Mouse (Mus musculus) heart, embryonic 12.5 days (tissue): ENCODE measurements around the gene Zfp36l2. TPM values are rescaled to one million over a fixed set of nuclear protein-coding genes. Genes with fewer than 3 reads are reported as not detected.
A peak's percentile ranks its signal among the peaks of the same experiment; 100 is the strongest.

Experiments
- ATAC-seq: fragments of 200-750 bp; cut with Nextera tagmentation; 2 replicates; pipeline ENCODE4 v1.8.0; 2017; ENCODE audit warnings: moderate TSS enrichment, moderate library complexity; ENCODE audit not compliant: insufficient number of reproducible peaks, low FRiP score
- H3K27ac ChIP-seq: fragments of 300-500 bp; sonication (generic); 2 replicates; pipeline ENCODE4 v1.5.1; 2016; ENCODE audit warnings: mild to moderate bottlenecking, moderate library complexity; ENCODE audit not compliant: poor library complexity, severe bottlenecking
- H3K27me3 ChIP-seq: fragments of 300-500 bp; sonication (generic); replicated peaks from 2 replicates; pipeline ENCODE4 v1.6.1; 2016; ENCODE audit warnings: mild to moderate bottlenecking, moderate library complexity
- H3K36me3 ChIP-seq: fragments of 300-500 bp; sonication (generic); 2 replicates; pipeline ENCODE4 v1.6.1; 2016; ENCODE audit warnings: mild to moderate bottlenecking, moderate library complexity
- H3K4me1 ChIP-seq: fragments of 300-500 bp; sonication (generic); replicated peaks from 2 replicates; pipeline ENCODE4 v1.6.1; 2016; ENCODE audit warnings: mild to moderate bottlenecking
- H3K4me2 ChIP-seq: fragments of 300-500 bp; sonication (generic); 2 replicates; pipeline ENCODE4 v1.6.1; 2016; ENCODE audit warnings: mild to moderate bottlenecking, moderate library complexity
- H3K4me3 ChIP-seq: fragments of 300-500 bp; sonication (generic); 2 replicates; pipeline ENCODE4 v1.5.1; 2016; ENCODE audit warnings: mild to moderate bottlenecking
- H3K9ac ChIP-seq: fragments of 300-500 bp; sonication (generic); 2 replicates; pipeline ENCODE4 v1.6.1; 2016; ENCODE audit warnings: mild to moderate bottlenecking, moderate library complexity
- H3K9me3 ChIP-seq: fragments of 300-500 bp; sonication (generic); replicated peaks from 2 replicates; pipeline ENCODE4 v1.6.1; 2016; ENCODE audit warnings: mild to moderate bottlenecking, moderate library complexity
- WGBS: fragments of 180-500 bp; shearing (Covaris S2); methylation state at CpG from one replicate; pipeline ENCODE4 v1.1.7; 2016; 5-methylcytosine and 5-hydroxymethylcytosine counted together
- polyA plus RNA-seq: library from polyadenylated mRNA; unstranded; fragments of >200 nt; fragmentation: Nextera tagmentation; extraction: Ambion mirVana; gene quantifications from 2 replicates; pipeline ENCODE4 v1.2.1, GENCODE M21; 2016

Gene Zfp36l2
- polyA plus RNA-seq, 1 experiment from 2014 or later = 10.3 TPM

DNA sequence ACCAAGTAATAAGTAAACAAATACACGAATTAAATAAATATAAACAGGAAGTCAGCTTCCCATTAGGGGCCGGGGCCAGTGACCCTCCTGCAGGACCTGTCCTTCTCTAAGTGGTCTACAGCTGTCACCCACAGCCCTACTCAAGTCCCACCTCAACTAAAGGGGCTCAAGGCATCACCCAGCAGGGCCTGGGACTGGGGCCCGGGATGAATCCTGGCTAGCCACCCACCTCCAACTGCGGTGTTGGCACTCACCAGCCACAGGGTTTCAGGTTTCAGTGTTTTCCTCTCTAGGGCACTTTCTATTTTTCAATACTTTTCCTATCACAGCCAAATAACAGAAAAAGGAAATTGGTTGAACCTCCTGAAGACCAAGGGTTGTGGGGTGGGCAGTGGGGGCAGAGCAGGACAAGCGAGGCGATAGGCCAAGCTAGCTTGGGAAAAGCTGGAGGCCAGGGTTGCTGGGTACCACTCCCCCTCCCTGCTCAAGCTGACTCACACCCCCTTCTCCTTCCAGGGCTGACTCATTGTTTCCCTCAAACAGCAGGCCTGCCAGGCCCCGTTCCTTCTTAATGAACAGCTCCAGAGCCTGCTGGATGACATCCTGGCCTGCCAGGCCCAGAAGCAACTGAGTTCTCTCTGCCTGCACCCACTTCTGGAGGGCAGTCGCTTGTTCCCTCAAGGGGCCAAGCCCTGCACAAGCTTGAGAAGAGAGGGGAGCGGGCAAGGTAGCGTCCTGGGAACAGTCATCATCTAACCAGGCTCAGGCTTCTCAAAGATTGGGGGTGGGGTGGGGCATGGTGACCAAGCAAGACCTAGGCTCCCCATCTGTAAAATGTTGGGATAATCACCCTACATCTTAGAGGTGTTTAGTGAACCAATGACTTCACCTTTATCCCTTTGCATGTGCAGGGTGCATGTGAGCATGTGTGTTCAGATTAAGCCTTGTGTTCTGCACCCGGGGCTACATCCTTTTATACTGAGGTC, 39.0 kb downstream of the Zfp36l2 start:
- peak overlapping the region; percentile 86 for H3K27ac ChIP-seq

DNA sequence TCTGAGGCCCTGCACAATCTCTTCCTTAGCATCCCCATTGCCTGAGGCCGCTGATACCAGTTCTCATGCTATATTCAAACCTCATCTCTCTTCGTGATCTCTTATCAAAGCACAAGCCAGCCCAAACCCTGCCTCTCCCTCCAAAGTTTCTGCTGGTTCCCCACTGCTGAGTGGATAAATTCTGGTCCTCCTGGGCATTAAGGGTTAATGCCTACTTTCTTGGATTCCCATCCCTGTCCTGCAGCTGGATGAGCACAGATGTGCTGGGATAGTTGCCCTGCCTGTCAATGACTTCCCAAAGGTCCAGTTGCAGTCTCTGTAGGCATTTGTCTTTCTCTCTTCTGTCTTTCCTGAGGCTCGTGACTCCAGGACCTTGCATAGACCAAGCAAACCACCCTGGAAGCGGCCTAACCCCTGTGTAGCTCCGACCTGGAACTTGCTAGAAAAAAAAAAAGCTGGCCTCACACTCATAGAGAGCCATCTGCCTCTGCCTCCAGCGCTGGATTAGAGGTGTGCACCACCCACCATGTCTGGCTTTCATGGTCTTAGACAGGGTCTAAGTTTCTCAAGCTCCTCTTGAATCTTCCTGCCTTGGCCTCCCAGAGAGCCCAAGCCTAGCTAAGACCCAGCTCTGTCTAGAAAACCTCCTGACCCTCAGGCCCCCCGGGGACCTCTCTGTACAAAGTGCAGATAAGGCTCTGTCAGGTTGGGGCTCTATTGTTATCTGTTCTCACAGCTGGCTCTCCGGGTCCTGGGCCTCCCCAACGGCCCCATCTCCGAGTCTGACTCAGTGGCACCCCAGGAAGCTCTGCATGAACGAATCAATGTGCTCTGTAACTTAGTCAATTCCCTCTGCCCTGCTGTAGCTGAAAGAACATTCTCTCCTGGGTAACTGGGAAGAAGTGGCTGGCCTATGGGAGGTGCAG, 40.3 kb downstream of the Zfp36l2 start:
- Histone ChIP-seq H3K4me1 (peaks cover 68% of the 10 kb centered on the region), H3K4me2 (0 out of 2 replicates have a peak overlapping the region, but pooled peaks have one; percentile 13), H3K36me3 (no peaks in the 10 kb centered on the region), H3K9ac (0 out of 2 replicates have a peak overlapping the region, but pooled peaks have one; percentile 20), H3K27me3 (no peaks in the 10 kb centered on the region; the same call in 1 of the 2 replicates), H3K4me3 (no peak overlapping the region), H3K9me3 (no peaks in the 10 kb centered on the region), H3K27ac (peak overlapping the region; percentile 86)
- WGBS = 44% methylated on average over 11 of the region's 11 CpGs
- peak; percentile 77 for ATAC-seq

More for the DNA sequence above, 39.0 kb downstream of the Zfp36l2 start:
- H3K4me1 ChIP-seq = peaks cover 70% of the 10 kb centered on the region
- H3K36me3 ChIP-seq = no peaks in the 10 kb centered on the region
- ATAC-seq = peak; percentile 85
- no peaks in the 10 kb centered on the region for H3K9me3 ChIP-seq
- H3K9ac ChIP-seq = no peak overlapping the region
- peak overlapping the region; percentile 18 for H3K4me2 ChIP-seq
- 26% methylated on average over 11 of the region's 11 CpGs for WGBS
- no peaks in the 10 kb centered on the region; the same call in 1 of the 2 replicates for H3K27me3 ChIP-seq
- no peak overlapping the region for H3K4me3 ChIP-seq

DNA sequence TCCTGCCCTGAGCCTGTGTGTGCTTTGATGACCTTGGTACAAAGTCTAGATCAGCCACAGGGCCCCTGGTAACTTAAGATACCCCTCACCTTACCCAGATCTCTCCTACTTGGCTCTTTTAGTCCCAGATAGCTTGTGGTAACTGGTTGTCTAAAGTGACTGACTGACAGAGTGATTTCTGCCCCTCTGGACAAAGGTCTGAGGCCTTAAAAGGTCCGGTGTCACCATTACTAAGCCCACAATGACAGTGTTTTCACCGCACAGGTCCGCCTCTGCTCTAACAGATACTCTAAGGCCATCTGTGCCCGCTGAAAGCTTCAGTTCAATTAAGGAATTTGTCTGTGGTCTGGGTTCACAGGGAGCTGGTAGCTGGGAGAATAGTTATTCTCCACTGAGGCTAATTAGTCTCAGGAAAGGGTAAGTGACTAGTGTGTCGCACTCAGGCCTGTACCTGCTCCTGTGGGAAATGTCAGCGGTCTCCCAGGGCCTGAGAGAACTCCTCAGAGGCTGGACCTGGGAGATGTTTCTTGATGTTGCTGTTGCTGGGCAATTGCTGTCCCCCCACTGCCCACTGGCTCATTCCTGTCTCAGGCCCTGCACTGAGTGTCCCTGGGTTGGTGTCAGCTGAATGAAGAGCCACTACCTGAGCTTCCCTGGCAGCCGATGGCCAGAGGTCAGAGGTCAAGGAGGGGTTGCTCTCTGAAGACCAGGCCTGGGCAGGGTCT, 41.1 kb downstream of the Zfp36l2 start:
- H3K4me3 ChIP-seq = no peak overlapping the region
- peaks cover 70% of the 10 kb centered on the region for H3K4me1 ChIP-seq
- 0 out of 2 replicates have a peak overlapping the region, but pooled peaks have one; percentile 20 for H3K9ac ChIP-seq
- 56% methylated on average over 7 of the region's 7 CpGs for WGBS
- peak overlapping the region; percentile 86 for H3K27ac ChIP-seq
- no peaks in the 10 kb centered on the region for H3K9me3 ChIP-seq
- H3K4me2 ChIP-seq = no peak overlapping the region
- no peaks in the 10 kb centered on the region for H3K36me3 ChIP-seq
- no peak for ATAC-seq
- H3K27me3 ChIP-seq = no peaks in the 10 kb centered on the region; the same call in 1 of the 2 replicates

DNA sequence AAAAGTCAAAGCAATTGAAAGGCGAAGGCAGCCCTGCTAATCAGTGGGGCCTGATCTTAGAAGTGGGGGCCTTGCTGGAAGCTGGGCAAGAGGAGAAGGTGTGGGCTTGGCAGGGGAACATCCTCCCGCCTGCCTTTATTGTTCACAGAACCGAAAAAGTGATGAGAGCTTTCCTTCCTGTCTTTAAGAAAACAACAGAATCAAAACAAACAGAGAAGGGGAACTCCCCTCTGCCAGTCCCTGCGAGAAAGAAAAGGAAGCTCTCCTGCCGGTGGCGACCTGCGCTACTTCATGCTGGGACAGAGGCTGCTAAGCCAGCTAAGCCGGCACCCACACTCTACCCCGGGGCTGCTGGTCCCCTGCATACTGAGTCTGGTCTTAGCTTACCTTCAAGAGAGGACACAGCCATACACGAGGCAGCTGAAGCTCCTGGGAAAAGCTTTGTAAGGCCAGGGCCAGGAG, 41.9 kb downstream of the Zfp36l2 start:
- ATAC-seq = no peak
- WGBS = 26% methylated on average over 10 of the region's 10 CpGs
- H3K36me3 ChIP-seq = no peaks in the 10 kb centered on the region
- H3K9ac ChIP-seq = no peak overlapping the region
- H3K4me1 ChIP-seq = peaks cover 77% of the 10 kb centered on the region
- H3K27ac ChIP-seq = peak overlapping the region; percentile 86
- no peak overlapping the region for H3K4me2 ChIP-seq
- H3K4me3 ChIP-seq = no peak overlapping the region
- no peaks in the 10 kb centered on the region; the same call in 1 of the 2 replicates for H3K27me3 ChIP-seq
- no peaks in the 10 kb centered on the region for H3K9me3 ChIP-seq

DNA sequence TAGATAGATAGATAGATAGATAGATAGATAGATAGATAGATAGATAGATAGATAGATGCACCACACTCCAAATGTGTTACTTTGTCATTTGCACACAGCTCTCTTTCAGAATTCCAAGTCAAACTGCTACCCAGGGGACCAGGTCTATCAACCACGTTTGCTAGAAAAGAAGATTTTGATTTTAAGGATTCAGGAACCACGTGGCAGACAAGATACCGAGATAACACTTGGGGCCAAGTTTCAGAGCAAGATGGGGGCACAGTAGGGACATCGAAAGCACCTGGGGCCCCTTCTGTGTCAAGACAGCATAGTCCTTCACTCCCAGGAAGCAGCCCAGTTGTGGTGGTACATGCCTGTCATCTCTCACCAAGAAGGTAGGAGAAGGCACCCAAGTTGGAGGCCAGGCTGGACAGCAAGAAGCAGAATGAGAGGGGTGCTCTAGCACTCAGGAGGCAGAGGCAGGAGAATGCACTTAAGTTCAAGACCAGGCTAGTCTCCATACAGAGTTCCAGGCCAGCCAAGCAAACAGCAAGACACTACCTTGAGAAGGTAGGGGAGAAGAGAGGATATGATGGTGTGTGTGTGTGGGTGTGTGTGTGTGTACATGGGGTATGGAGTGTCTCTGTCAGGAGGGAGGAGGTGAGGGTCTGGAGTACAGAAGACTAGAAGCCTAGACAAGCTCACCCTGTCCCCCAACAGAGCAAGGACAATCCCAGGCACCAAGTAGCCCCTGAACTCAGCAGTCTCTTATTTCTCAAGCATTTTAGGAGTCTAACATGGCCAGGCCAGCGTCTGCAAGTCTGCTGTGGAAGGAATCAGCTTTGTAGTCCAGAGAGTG, 42.8 kb downstream of the Zfp36l2 start:
- ATAC-seq = no peak
- WGBS = 75% methylated on average over 5 of the region's 5 CpGs
- peaks cover 85% of the 10 kb centered on the region for H3K4me1 ChIP-seq

DNA sequence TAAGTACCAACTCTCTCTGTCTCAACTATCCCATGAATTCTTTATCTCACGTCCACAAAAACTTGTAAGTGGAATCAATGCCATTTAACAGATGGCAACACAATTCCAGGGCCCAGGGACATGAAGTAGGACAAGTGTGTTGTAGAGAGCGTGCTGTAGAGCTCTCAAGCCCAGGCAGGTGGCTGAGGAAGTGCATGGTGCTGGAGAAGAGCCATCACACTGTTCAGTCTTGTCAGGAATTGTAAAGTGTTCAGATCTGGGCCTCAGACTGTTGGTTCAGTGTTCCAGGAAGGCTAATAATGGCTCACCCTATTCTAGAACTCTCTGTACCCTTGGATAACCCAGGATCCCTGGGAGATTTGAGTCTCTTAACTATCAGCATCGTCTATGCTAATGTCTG, 43.6 kb downstream of the Zfp36l2 start:
- no peak for ATAC-seq
- H3K4me3 ChIP-seq = no peak overlapping the region
- no peak overlapping the region for H3K27ac ChIP-seq
- no peaks in the 10 kb centered on the region; the same call in 1 of the 2 replicates for H3K27me3 ChIP-seq
- no peak overlapping the region for H3K9ac ChIP-seq
- WGBS = 87% methylated on average over 3 of the region's 3 CpGs
- no peak overlapping the region for H3K4me2 ChIP-seq
- H3K9me3 ChIP-seq = no peaks in the 10 kb centered on the region
- peaks cover 78% of the 10 kb centered on the region for H3K4me1 ChIP-seq
- H3K36me3 ChIP-seq = no peaks in the 10 kb centered on the region

More for the DNA sequence above, 42.8 kb downstream of the Zfp36l2 start:
- Histone ChIP-seq H3K36me3 (no peaks in the 10 kb centered on the region), H3K9ac (no peak overlapping the region), H3K27ac (peak overlapping the region; percentile 58; the same call in 1 of the 2 replicates), H3K9me3 (no peaks in the 10 kb centered on the region), H3K4me2 (no peak overlapping the region), H3K27me3 (no peaks in the 10 kb centered on the region; the same call in 1 of the 2 replicates), H3K4me3 (no peak overlapping the region)

DNA sequence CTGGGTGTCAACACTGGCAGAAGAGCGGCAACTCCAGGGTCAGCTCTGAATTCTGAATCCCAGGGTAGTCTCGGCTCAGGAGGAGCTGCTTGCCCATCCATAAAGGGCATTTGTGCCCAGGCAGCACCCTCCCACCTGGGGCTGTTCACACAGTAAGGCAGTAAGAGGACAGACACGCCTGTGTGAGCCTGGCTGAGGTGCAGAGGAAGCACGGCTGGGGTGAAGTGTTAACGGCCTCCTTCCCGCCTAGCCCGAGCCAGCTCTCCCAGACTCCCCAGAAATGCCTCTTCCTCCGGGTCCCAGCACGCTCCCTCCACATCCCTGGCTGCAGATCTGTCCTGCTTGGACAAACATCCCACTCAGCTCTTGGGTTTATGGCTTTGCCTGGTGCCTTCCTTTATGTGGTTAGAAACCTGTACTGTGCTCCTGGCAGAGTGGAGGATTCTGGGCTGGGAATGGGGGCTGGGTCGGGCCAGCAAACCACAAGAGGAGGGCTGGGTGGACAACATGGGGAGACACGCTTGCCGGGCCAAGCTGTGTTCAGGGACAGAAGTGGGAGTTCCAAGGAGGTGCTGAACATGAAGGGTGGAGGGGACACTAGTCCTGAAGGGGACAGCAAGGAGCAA, 44.4 kb downstream of the Zfp36l2 start:
- no peaks in the 10 kb centered on the region for H3K9me3 ChIP-seq
- no peaks in the 10 kb centered on the region for H3K36me3 ChIP-seq
- H3K4me1 ChIP-seq = peaks cover 71% of the 10 kb centered on the region
- WGBS = 44% methylated on average over 12 of the region's 12 CpGs
- no peak for ATAC-seq
- H3K4me2 ChIP-seq = no peak overlapping the region
- no peak overlapping the region for H3K4me3 ChIP-seq
- no peaks in the 10 kb centered on the region; the same call in none of the 2 replicates for H3K27me3 ChIP-seq
- no peak overlapping the region for H3K9ac ChIP-seq
- H3K27ac ChIP-seq = no peak overlapping the region

DNA sequence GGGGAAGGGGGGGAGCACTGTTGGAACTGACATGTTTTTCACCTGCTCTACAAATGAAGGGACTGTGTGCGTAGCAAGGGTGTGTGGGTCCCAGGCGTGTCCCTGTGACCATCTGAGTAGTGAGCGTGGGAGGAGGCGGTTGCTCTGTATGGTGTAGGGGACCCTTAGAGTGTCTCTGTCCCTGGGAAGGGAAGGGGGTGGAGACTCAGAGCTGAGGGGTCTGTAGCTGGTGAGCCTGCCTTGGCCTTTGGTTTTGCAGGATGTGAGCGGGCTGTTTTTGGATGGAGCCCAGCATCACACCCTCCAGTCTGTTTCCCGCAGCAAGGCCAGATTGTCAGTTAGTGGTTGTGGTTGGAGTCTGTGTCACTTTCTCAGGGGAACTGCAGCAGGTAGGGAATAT, 46.1 kb downstream of the Zfp36l2 start:
- Histone ChIP-seq H3K27me3 (no peaks in the 10 kb centered on the region; the same call in none of the 2 replicates), H3K4me2 (no peak overlapping the region), H3K4me1 (peaks cover 66% of the 10 kb centered on the region), H3K9me3 (no peaks in the 10 kb centered on the region), H3K36me3 (no peaks in the 10 kb centered on the region), H3K4me3 (no peak overlapping the region), H3K27ac (peak overlapping the region; percentile 79), H3K9ac (no peak overlapping the region)
- WGBS = 58% methylated on average over 6 of the region's 6 CpGs
- ATAC-seq = peak; percentile 47

DNA sequence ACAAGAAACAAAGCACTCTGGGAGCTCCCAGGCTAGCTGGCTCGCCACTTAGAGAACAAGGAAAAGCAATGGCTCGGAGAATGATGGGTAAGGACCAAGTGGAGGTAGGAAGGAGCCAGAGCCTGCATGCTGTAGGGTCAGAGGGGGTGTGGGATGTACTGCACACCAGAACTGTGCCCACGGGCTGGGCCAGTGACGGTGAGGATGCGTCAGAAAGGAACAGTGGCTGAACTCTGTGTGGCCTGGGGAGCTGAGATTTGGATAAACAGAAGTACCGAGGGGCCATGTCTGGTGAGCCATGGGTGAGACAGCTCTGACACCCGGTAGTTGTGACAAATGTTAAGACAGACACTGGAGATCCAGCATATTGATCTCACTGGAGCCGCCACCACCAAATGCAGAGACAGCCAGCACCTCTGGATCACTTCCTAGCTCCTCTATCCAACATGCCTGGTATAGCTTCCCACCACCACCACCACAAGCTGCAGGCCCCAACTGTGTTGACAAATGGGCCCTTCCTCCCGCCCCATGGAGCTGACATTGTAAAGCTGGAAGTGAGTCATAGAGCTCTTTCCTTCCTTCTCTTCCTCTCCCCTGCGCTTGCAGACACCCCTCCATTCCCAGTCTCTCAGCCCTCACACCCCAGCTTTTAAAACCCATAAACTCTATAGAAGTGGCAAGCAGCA, 46.8 kb downstream of the Zfp36l2 start:
- Histone ChIP-seq H3K4me2 (no peak overlapping the region), H3K27me3 (peaks cover 2% of the 10 kb centered on the region), H3K27ac (peak overlapping the region; percentile 79), H3K4me3 (no peak overlapping the region), H3K9me3 (no peaks in the 10 kb centered on the region), H3K36me3 (no peaks in the 10 kb centered on the region), H3K4me1 (peaks cover 63% of the 10 kb centered on the region), H3K9ac (no peak overlapping the region)
- peak; percentile 54 for ATAC-seq
- 50% methylated on average over 10 of the region's 10 CpGs for WGBS
